Mouse (Mus musculus): ENCODE data around the gene Dyrk1a.
"Not testable (repeated sequence)": the region's sequence is repeated elsewhere in the genome, so short reads cannot be mapped to it uniquely, and the experiment has no call there.

Dyrk1a gene

GRCm38 (mm10) chr16:94633012-94633411, 63.2 kb downstream of the Dyrk1a start:
- no peak for DNase-seq (ENCODE audit: low spot score)

- no peak for DNase-seq (ENCODE audit: low spot score)
Measured at GRCm38 (mm10) chr16:94637423-94637822, 67.6 kb downstream of the Dyrk1a start.

DNA sequence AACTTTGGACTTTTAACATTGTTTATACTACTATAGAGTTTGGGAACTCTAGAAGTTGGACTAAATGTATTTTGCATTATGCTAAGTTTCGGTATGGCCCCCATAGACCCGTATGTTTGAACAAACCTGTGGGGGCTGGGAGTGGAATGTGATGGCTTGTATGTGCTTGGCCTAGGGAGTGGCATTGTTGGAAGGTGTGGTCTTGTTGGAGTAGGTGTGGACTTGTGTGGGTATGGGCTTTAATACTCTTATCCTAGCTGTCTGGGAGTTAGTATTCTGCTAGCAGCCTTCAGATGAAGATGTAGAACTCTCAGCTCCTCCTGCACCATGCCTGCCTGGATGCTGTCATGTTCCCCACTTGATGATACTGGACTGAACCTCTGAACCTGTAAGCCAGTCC, 72.0 kb downstream of the Dyrk1a start:
- DNase-seq (ENCODE audit: low spot score) = no peak

DNA sequence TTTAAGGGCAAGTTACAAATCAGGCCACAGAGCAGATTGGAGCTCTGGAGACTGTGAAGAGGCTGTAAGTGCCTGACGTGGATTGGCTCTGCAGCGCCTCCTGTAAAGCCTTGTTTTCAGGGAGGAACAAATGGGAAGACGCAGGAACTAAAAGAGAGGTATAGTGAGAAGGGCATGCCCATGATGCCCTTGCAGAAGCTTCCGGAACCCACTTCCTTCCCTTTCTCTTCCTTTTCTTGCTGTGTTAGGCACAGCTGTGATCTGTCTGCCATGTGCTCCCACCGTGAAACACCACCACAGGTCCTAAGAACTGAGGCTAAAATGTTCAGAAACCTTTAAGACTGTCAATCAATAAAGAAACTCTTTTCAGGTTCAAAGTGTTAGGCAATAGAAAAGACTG, 77.3 kb downstream of the Dyrk1a start:
- no peak for DNase-seq (ENCODE audit: low spot score)

GRCm38 (mm10) chr16:94647925-94648324, 78.1 kb downstream of the Dyrk1a start:
- no peak for DNase-seq (ENCODE audit: low spot score)

- DNase-seq (ENCODE audit: low spot score) = no peak
Measured at GRCm38 (mm10) chr16:94649861-94650260, 80.1 kb downstream of the Dyrk1a start.

DNA sequence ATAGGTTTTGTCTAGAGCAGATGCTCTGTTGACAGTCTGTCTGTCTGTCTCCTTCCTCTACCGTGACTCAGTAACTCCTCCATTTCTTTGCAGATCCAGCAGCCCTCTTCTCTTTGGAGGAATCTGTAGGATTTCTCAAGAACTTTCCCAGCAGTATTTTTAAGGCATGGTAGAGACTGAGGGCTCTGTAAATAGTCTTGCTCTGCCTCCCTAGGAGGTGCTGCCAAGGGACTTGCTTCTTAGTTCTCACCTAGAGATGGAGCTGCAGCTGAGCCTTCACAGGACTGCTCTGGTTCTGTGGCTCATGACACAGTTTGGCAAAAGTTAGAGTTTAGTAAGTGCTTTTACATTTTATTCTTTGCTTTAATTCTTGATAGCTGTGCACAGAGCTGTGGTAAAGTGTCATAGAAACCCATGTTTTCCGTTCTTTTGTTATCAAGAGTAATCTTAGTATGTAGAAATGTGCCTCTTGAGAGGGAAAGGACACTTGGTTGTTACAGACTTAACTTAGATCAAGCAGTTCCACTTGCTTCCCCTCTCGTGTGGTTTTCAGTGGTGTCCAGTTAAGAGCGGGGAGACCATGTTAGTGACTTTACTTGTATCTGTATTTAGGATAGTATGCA, 82.4 kb downstream of the Dyrk1a start:
- DNase-seq (ENCODE audit: low spot score) = no peak

- no peak for DNase-seq (ENCODE audit: low spot score)
Measured at GRCm38 (mm10) chr16:94655083-94655482, 85.3 kb downstream of the Dyrk1a start.

GRCm38 (mm10) chr16:94656891-94657290, 87.1 kb downstream of the Dyrk1a start:
- no peak for DNase-seq (ENCODE audit: low spot score)

GRCm38 (mm10) chr16:94659394-94659793, 89.6 kb downstream of the Dyrk1a start:
- DNase-seq (ENCODE audit: low spot score) = no peak

- no peak for DNase-seq (ENCODE audit: low spot score)
Measured at GRCm38 (mm10) chr16:94660221-94660620, 90.4 kb downstream of the Dyrk1a start.

GRCm38 (mm10) chr16:94667557-94667956, 97.7 kb downstream of the Dyrk1a start:
- no peak for DNase-seq (ENCODE audit: low spot score)

- no peak for DNase-seq (ENCODE audit: low spot score)
Measured at GRCm38 (mm10) chr16:94671313-94671712, 101.5 kb downstream of the Dyrk1a start.

- no peak for DNase-seq (ENCODE audit: low spot score)
Measured at GRCm38 (mm10) chr16:94680924-94681323, 111.1 kb downstream of the Dyrk1a start.

GRCm38 (mm10) chr16:94681760-94682159, 112.0 kb downstream of the Dyrk1a start:
- DNase-seq (ENCODE audit: low spot score) = no peak

DNA sequence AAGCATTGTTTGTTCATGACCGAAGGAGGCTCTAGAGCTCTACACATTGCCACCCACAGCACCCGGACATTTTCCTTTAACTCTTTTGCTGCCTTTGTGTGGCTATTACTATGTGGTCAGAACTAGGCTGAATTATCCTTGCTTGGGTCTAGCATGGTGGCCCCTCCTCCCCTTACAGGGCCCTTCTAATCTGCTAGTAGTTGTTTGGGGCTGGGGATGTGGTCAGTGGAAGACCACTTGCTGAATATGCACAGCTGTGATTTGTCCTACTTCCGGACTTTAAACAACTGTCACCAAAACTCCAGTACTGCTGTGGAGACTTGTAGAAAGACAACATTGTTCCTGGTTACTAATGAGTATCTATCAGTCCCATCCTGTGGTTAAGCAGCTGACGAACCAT, 114.2 kb downstream of the Dyrk1a start:
- DNase-seq (ENCODE audit: low spot score) = no peak

- DNase-seq (ENCODE audit: low spot score) = no peak
Measured at GRCm38 (mm10) chr16:94693687-94694305, 124.0 kb downstream of the Dyrk1a start.

DNA sequence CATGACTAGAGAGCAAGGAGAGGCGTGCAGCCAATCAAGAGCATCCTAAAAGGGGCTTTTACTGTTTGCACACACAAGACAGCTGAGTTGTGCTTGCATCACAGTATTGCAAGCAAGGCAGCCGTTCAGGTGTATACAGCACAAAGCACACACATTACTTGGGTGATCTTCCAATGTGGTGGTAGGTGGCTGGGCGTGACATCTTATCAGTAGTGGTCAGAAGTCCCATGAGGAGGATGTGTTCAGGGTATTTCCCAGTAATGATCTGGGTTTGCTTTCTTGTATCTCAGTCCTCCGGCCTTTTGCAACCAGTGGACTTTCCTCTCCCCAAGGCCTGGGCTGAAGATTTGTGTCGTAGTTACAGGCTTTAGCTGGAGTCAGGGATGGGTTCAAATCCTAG, 127.7 kb downstream of the Dyrk1a start:
- DNase-seq (ENCODE audit: low spot score) = no peak

DNA sequence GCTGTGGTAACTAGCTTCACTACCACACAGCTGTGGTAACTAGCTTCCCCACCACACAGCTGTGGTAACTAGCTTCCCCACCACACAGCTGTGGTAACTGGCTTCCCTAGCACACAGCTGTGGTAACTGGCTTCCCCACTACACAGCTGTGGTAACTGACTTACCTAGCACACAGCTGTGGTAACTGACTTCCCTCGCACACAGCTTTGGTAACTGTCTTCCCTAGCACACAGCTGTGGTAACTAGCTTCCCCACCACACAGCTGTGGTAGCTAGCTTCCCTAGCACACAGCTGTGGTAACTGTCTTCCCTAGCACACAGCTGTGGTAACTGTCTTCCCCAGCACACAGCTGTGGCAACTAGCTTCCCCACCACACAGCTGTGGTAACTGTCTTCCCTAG, 128.4 kb downstream of the Dyrk1a start:
- not testable (repeated sequence) for DNase-seq (ENCODE audit: low spot score)

- DNase-seq (ENCODE audit: low spot score) = no peak
Measured at GRCm38 (mm10) chr16:94701141-94701540, 131.3 kb downstream of the Dyrk1a start.

GRCm38 (mm10) chr16:94701971-94702370, 132.2 kb downstream of the Dyrk1a start:
- no peak for DNase-seq (ENCODE audit: low spot score)

DNA sequence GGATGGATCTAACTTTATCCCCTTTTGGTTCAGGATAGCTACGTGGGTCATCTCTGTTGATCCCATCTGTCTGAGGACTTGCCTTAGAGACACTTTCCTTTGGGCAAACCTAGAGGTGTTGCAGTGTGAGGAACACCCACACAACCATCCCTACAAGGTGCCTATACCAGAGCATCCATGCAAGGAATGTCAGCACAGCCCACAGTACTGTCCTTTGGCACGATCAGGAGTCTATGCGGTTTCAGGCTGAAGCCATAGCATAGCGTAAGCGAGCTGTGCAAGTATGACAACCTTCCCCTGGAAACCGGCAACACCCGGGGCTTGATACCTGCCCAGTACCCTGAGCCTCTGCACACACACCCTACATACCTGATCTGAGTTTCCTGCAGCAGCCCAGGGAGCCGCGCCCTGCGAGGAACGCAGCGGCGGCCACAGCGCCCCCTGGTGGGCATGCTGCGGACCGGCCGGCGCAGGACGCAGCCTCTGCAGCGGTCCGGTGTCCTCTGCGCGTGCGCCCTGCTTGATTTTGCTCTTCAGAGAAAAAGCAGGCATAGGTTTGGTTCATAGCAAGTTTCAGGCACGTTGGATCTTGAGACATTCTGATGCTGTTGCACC, 143.8 kb downstream of the Dyrk1a start:
- peak; percentile 54 for DNase-seq (ENCODE audit: low spot score)

GRCm38 (mm10) chr16:94714483-94714882, 144.7 kb downstream of the Dyrk1a start:
- no peak for DNase-seq (ENCODE audit: low spot score)

DNA sequence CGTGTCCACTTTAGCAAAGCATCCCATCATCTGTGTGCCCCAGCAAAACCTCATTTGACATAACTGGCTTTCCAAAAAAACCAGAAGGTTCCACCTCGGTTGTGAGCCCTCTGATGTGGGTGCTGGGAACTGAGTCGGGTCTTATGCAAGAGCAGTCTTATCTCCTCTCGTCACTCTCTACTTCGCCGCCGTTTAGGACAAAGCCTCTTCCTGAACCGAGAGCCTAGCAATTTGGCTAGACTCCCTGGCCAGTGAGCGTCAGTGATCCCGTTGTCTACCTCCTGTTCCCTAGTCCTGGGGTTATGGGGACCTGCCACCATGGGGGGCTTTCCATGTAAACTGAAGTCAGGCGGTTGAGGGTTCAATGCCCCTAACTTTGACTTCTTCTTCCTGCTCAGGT, 147.2 kb downstream of the Dyrk1a start:
- DNase-seq (ENCODE audit: low spot score) = no peak

All from spleen, adult 12 weeks (tissue).